Mouse (Mus musculus): ENCODE results near the gene Slc17a9.

- TF ChIP-seq CTCF (IDR thresholded peaks at IDR 0.05; ENCODE audit: control insufficient read depth, insufficient read depth, insufficient read length) (no peak), MYOD1 (IDR thresholded peaks at IDR 0.05; ENCODE audit: control insufficient read depth, insufficient read length, low read depth) (no peak), CEBPB (IDR thresholded peaks at IDR 0.05; ENCODE audit: low read depth) (no peak), MAX (IDR thresholded peaks at IDR 0.05) (no peak), FOSL1 (IDR thresholded peaks at IDR 0.05; ENCODE audit: insufficient read depth, low read length, poor library complexity, severe bottlenecking) (no peak), USF1 (IDR thresholded peaks at IDR 0.05; ENCODE audit: low read depth) (no peak), MYOG (IDR thresholded peaks at IDR 0.05; ENCODE audit: control insufficient read depth, extremely low read depth, insufficient read length) (no peak)
Observed at GRCm38 (mm10) chr2:180692630-180693029, 32.4 kb upstream of the Slc17a9 start.

Data from C2C12 (cell line).